Comparison of ENCODE assay signal across 19 mouse cellular contexts in genomic region chr8:46573964-46574363, GRCm38 (mm10). TPM values are rescaled to one million over a fixed set of nuclear protein-coding genes. Genes with fewer than 3 reads are reported as not detected.
DNase-seq lines count a peak whose midpoint lies in the region; ATAC-seq and TF ChIP-seq lines count a peak whose summit lies in the region.
"Had no signal": no experiment of that assay in that cellular context is flagged by ENCODE, and none has a peak within 500 bp of the region (broad histone marks: within the 10 kb centered on the region; RNA-seq: fewer than 3 reads in every experiment).

No protein-coding gene starts in this region.

- TF ChIP-seq CTCF in ES-Bruce4 (IDR thresholded peaks at IDR 0.05; ENCODE audit: low read depth, low read length): no peak
- no peak for TF ChIP-seq CTCF in stomach, postnatal 0 days (IDR thresholded peaks at IDR 0.05; ENCODE audit: low read depth)

- peak; percentile 30 for DNase-seq in ES-CJ7 (ENCODE audit: low read depth, low spot score)
- no peak for DNase-seq in stomach, postnatal 0 days (ENCODE audit: low spot score)
- DNase-seq in c-Kit-positive CD71-positive TER-119-positive erythroid progenitor cells, embryonic 14.5 days (ENCODE audit: low spot score): no peak
- DNase-seq in hindbrain, embryonic 10.5 days (ENCODE audit: low spot score): no peak
- DNase-seq: adrenal gland, postnatal 14 days; cerebellum, adult 18-20 months; cerebellum, adult 9-11 months; cerebellum, postnatal 36 days; gastrocnemius, postnatal 10 days; heart, postnatal 36 days had no signal

- H3K9ac ChIP-seq in ES-Bruce4 (ENCODE audit: low read depth, poor library complexity, severe bottlenecking): no peak overlapping the region
- no peak overlapping the region for H3K9ac ChIP-seq in intestine, embryonic 16.5 days (ENCODE audit: low read depth, low read length)
- H3K9ac ChIP-seq in stomach, postnatal 0 days (ENCODE audit: low read length): no peak overlapping the region
- H3K9ac ChIP-seq: embryonic facial prominence, embryonic 13.5 days; forebrain, embryonic 12.5 days; heart, embryonic 13.5 days; hindbrain, embryonic 13.5 days had no signal

- ATAC-seq in intestine, embryonic 16.5 days: 0 out of 2 replicates have a peak, but pooled peaks have one; percentile 32
- peak; percentile 89 for ATAC-seq in stomach, postnatal 0 days (ENCODE audit: low FRiP score, low TSS enrichment)
- ATAC-seq: activated CD4-positive, CD25-positive, alpha-beta regulatory T cell, adult 4 months; forebrain, embryonic 16.5 days; hindbrain, postnatal 0 days had no signal

- no peak overlapping the region for H3K4me3 ChIP-seq in ES-Bruce4 (ENCODE audit: low read depth, low read length)
- H3K4me3 ChIP-seq in intestine, embryonic 16.5 days (ENCODE audit: low read length): no peak overlapping the region
- H3K4me3 ChIP-seq in stomach, postnatal 0 days (ENCODE audit: low read depth, low read length): no peak overlapping the region
- H3K4me3 ChIP-seq in hindbrain, embryonic 10.5 days: no peak overlapping the region
- H3K4me3 ChIP-seq: embryonic facial prominence, embryonic 13.5 days; forebrain, embryonic 12.5 days; heart, embryonic 13.5 days; hindbrain, embryonic 13.5 days had no signal

- TF ChIP-seq EP300 in ES-Bruce4 (IDR thresholded peaks at IDR 0.05; ENCODE audit: insufficient read depth, low read depth, low read length): no peak
- no peak for TF ChIP-seq EP300 in stomach, postnatal 0 days (optimal IDR thresholded peaks at IDR 0.05)

- no peak overlapping the region for H3K4me2 ChIP-seq in intestine, embryonic 16.5 days (ENCODE audit: low read depth, low read length)
- H3K4me2 ChIP-seq in stomach, postnatal 0 days (replicated peaks; ENCODE audit: low read depth): no peak overlapping the region
- H3K4me2 ChIP-seq: embryonic facial prominence, embryonic 13.5 days; forebrain, embryonic 12.5 days; heart, embryonic 13.5 days; hindbrain, embryonic 13.5 days had no signal

- H3K27ac ChIP-seq in ES-Bruce4 (ENCODE audit: insufficient read depth, low read length): peak overlapping the region; percentile 19
- no peak overlapping the region for H3K27ac ChIP-seq in intestine, embryonic 16.5 days (ENCODE audit: low read length)
- no peak overlapping the region for H3K27ac ChIP-seq in stomach, postnatal 0 days (replicated peaks)
- no peak overlapping the region for H3K27ac ChIP-seq in hindbrain, embryonic 10.5 days
- H3K27ac ChIP-seq: embryonic facial prominence, embryonic 13.5 days; forebrain, embryonic 12.5 days; heart, embryonic 13.5 days; hindbrain, embryonic 13.5 days; hindbrain, postnatal 0 days had no signal

- H3K4me1 ChIP-seq in ES-Bruce4 (ENCODE audit: control insufficient read depth, insufficient read depth, low read length): peaks cover 6% of the 10 kb centered on the region
- peaks cover 7% of the 10 kb centered on the region for H3K4me1 ChIP-seq in intestine, embryonic 16.5 days (ENCODE audit: control insufficient read depth, insufficient read depth, low read length)
- no peaks in the 10 kb centered on the region for H3K4me1 ChIP-seq in stomach, postnatal 0 days (replicated peaks; ENCODE audit: control insufficient read depth, insufficient read depth)
- 0 out of 2 replicates have a peak, but pooled peaks cover 3% of the 10 kb centered on the region for H3K4me1 ChIP-seq in hindbrain, embryonic 10.5 days (replicated peaks)
- H3K4me1 ChIP-seq: embryonic facial prominence, embryonic 13.5 days; forebrain, embryonic 12.5 days; hindbrain, embryonic 13.5 days had no signal

- H3K9me3 ChIP-seq in ES-Bruce4 (replicated peaks; ENCODE audit: control insufficient read depth, insufficient read depth, low read length, poor library complexity, severe bottlenecking): no peaks in the 10 kb centered on the region
- H3K9me3 ChIP-seq in intestine, embryonic 16.5 days (ENCODE audit: control insufficient read depth, low read length): no peaks in the 10 kb centered on the region
- no peaks in the 10 kb centered on the region for H3K9me3 ChIP-seq in stomach, postnatal 0 days (ENCODE audit: control insufficient read depth, low read length)
- no peaks in the 10 kb centered on the region for H3K9me3 ChIP-seq in hindbrain, embryonic 10.5 days
- H3K9me3 ChIP-seq: embryonic facial prominence, embryonic 13.5 days; forebrain, embryonic 12.5 days; heart, embryonic 13.5 days; hindbrain, embryonic 13.5 days had no signal

- no peaks in the 10 kb centered on the region for H3K27me3 ChIP-seq in ES-Bruce4 (ENCODE audit: control insufficient read depth, insufficient read depth, low read length, poor library complexity, severe bottlenecking)
- H3K27me3 ChIP-seq in intestine, embryonic 16.5 days (replicated peaks; ENCODE audit: control insufficient read depth, insufficient read depth, low read length): no peaks in the 10 kb centered on the region
- no peaks in the 10 kb centered on the region for H3K27me3 ChIP-seq in stomach, postnatal 0 days (ENCODE audit: control insufficient read depth, insufficient read depth, low read length)
- no peaks in the 10 kb centered on the region for H3K27me3 ChIP-seq in hindbrain, embryonic 10.5 days (ENCODE audit: insufficient read depth, poor library complexity, severe bottlenecking)
- H3K27me3 ChIP-seq: embryonic facial prominence, embryonic 13.5 days; forebrain, embryonic 12.5 days; heart, embryonic 13.5 days; hindbrain, embryonic 13.5 days had no signal

- TF ChIP-seq POLR2A in ES-Bruce4 (IDR thresholded peaks at IDR 0.05; ENCODE audit: insufficient read depth, low read length): no peak

- WGBS in intestine, embryonic 16.5 days: 82% methylated on average over 2 of the region's 2 CpGs
- 52% methylated on average over 2 of the region's 2 CpGs for WGBS in stomach, postnatal 0 days
- WGBS in hindbrain, embryonic 10.5 days: 92% methylated on average over 2 of the region's 2 CpGs

- H3K36me3 ChIP-seq in ES-Bruce4 (ENCODE audit: control insufficient read depth, insufficient read depth, low read length, poor library complexity, severe bottlenecking): peaks cover 29% of the 10 kb centered on the region
- peaks cover 10% of the 10 kb centered on the region; the same call in 1 of the 2 replicates for H3K36me3 ChIP-seq in intestine, embryonic 16.5 days (ENCODE audit: control insufficient read depth, insufficient read depth, low read length)
- H3K36me3 ChIP-seq in stomach, postnatal 0 days (ENCODE audit: control insufficient read depth, insufficient read depth, low read length): peaks cover 15% of the 10 kb centered on the region
- peaks cover 80% of the 10 kb centered on the region for H3K36me3 ChIP-seq in hindbrain, embryonic 10.5 days

RNA-seq across cellular contexts. Expression of gene Cenpu, which starts 22.1 kb away (rescaled TPM):
- 56.9 and 69.6 TPM in 2 replicates for polyA plus RNA-seq in ES-Bruce4 (2011; ENCODE audit: insufficient read depth, insufficient read length, low read depth, missing spikeins)
- 9.0 and 12.7 TPM in 2 replicates for polyA plus RNA-seq in intestine, embryonic 16.5 days (2015; fragmentation: Nextera tagmentation; extraction: Ambion mirVana)
- polyA plus RNA-seq in stomach, postnatal 0 days (2015; fragmentation: Nextera tagmentation; extraction: Ambion mirVana): 5.4 and 7.3 TPM in 2 replicates
- polyA plus RNA-seq in hindbrain, embryonic 10.5 days (2016; fragmentation: Nextera tagmentation; extraction: Ambion mirVana): 26.7 and 30.0 TPM in 2 replicates

RNA-seq across cellular contexts. Expression of gene Primpol, which starts 43.0 kb away (rescaled TPM):
- 53.4 and 64.2 TPM in 2 replicates for polyA plus RNA-seq in ES-Bruce4 (2011; ENCODE audit: insufficient read depth, insufficient read length, low read depth, missing spikeins)
- polyA plus RNA-seq in intestine, embryonic 16.5 days (2015; fragmentation: Nextera tagmentation; extraction: Ambion mirVana): 12.8 and 15.2 TPM in 2 replicates
- 4.0 and 6.1 TPM in 2 replicates for polyA plus RNA-seq in stomach, postnatal 0 days (2015; fragmentation: Nextera tagmentation; extraction: Ambion mirVana)
- polyA plus RNA-seq in hindbrain, embryonic 10.5 days (2016; fragmentation: Nextera tagmentation; extraction: Ambion mirVana): 8.2 and 8.4 TPM in 2 replicates

RNA-seq across cellular contexts. Expression of gene Casp3, which starts 43.1 kb away (rescaled TPM):
- polyA plus RNA-seq in ES-Bruce4 (2011; ENCODE audit: insufficient read depth, insufficient read length, low read depth, missing spikeins): 96.0 and 99.9 TPM in 2 replicates
- polyA plus RNA-seq in intestine, embryonic 16.5 days (2015; fragmentation: Nextera tagmentation; extraction: Ambion mirVana): 55.3 and 59.6 TPM in 2 replicates
- polyA plus RNA-seq in stomach, postnatal 0 days (2015; fragmentation: Nextera tagmentation; extraction: Ambion mirVana): 24.0 and 25.0 TPM in 2 replicates
- 130 and 144 TPM in 2 replicates for polyA plus RNA-seq in hindbrain, embryonic 10.5 days (2016; fragmentation: Nextera tagmentation; extraction: Ambion mirVana)
